Comparison of ENCODE assay signal across 25 mouse cellular contexts in the genomic region with DNA sequence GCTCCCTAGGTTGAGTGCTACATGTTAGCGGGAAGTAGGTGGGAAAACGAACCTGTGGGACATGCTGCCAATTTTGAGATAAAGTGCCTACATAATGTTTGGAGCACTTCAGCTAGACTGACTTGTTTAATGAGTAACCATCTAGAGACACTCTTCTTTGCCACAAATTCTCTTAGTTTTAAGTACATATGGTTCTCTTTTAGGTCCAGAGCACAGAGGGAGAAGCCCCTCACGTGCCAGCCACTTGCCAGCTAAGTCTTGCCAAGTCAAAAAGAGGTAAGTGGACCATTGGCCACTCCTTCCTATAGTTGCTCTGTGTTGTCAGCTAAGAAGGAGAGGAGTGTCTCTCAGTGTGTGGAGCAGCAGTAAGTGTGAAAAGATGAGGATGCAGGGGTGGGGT. TPM values are rescaled to one million over a fixed set of nuclear protein-coding genes. Genes with fewer than 3 reads are reported as not detected.
A peak's percentile ranks its signal among the peaks of the same experiment; 100 is the strongest.
DNase-seq lines count a peak whose midpoint lies in the region; ATAC-seq lines count a peak whose summit lies in the region.
"Had no signal": no experiment of that assay in that cellular context is flagged by ENCODE, and none has a peak within 500 bp of the region (broad histone marks: within the 10 kb centered on the region; RNA-seq: fewer than 3 reads in every experiment).

No protein-coding gene starts in this region.

- H3K4me2 ChIP-seq in kidney, embryonic 14.5 days (replicated peaks; ENCODE audit: low read depth, low read length) = no peak overlapping the region
- no peak overlapping the region for H3K4me2 ChIP-seq in midbrain, embryonic 11.5 days
- H3K4me2 ChIP-seq in midbrain, embryonic 13.5 days (replicated peaks) = no peak overlapping the region
- H3K4me2 ChIP-seq in lung, embryonic 16.5 days (ENCODE audit: low read depth, low read length) = no peak overlapping the region
- H3K4me2 ChIP-seq in forebrain, embryonic 13.5 days = no peak overlapping the region
- H3K4me2 ChIP-seq: heart, embryonic 11.5 days; hindbrain, embryonic 12.5 days; limb, embryonic 15.5 days; midbrain, embryonic 15.5 days had no signal

- no peak overlapping the region for H3K9ac ChIP-seq in kidney, embryonic 14.5 days (ENCODE audit: low read depth, low read length)
- no peak overlapping the region for H3K9ac ChIP-seq in midbrain, embryonic 11.5 days (ENCODE audit: low read length)
- H3K9ac ChIP-seq in midbrain, embryonic 13.5 days (replicated peaks) = no peak overlapping the region
- H3K9ac ChIP-seq in lung, embryonic 16.5 days (ENCODE audit: low read length) = no peak overlapping the region
- no peak overlapping the region for H3K9ac ChIP-seq in forebrain, embryonic 13.5 days
- H3K9ac ChIP-seq: hindbrain, embryonic 12.5 days; limb, embryonic 15.5 days; midbrain, embryonic 15.5 days had no signal

- H3K27me3 ChIP-seq in kidney, embryonic 14.5 days (ENCODE audit: control insufficient read depth, insufficient read depth, low read length) = no peaks in the 10 kb centered on the region
- H3K27me3 ChIP-seq in midbrain, embryonic 11.5 days (ENCODE audit: control insufficient read depth, insufficient read depth, low read length) = no peaks in the 10 kb centered on the region
- H3K27me3 ChIP-seq in midbrain, embryonic 13.5 days = no peaks in the 10 kb centered on the region
- no peaks in the 10 kb centered on the region for H3K27me3 ChIP-seq in lung, embryonic 16.5 days (ENCODE audit: control insufficient read depth, insufficient read depth, low read depth, low read length)
- no peaks in the 10 kb centered on the region for H3K27me3 ChIP-seq in forebrain, embryonic 13.5 days
- H3K27me3 ChIP-seq: CH12.LX; hindbrain, embryonic 12.5 days; limb, embryonic 15.5 days; midbrain, embryonic 15.5 days had no signal

- WGBS in kidney, embryonic 14.5 days = 74% methylated on average over 3 of the region's 3 CpGs
- WGBS in midbrain, embryonic 11.5 days = 90% methylated on average over 3 of the region's 3 CpGs
- WGBS in midbrain, embryonic 13.5 days = 93% methylated on average over 3 of the region's 3 CpGs
- 60% methylated on average over 3 of the region's 3 CpGs for WGBS in lung, embryonic 16.5 days
- 87% methylated on average over 3 of the region's 3 CpGs for WGBS in forebrain, embryonic 13.5 days

- peak; percentile 58 to 64 for DNase-seq in kidney, adult 8-10 months
- peak; percentile 23 for DNase-seq in midbrain, embryonic 11.5 days (ENCODE audit: low spot score, missing footprints)
- no peak for DNase-seq in heart, postnatal 4 days
- DNase-seq: adrenal gland, postnatal 25 days; cerebellum, adult 2 months; gastrocnemius, adult 2 months; heart, postnatal 10 days; thymus, postnatal 25 days had no signal

- no peak for ATAC-seq in kidney, embryonic 14.5 days (ENCODE audit: low FRiP score, low TSS enrichment)
- ATAC-seq in midbrain, embryonic 11.5 days (ENCODE audit: low FRiP score) = no peak
- ATAC-seq in midbrain, embryonic 13.5 days = no peak
- peak; percentile 92 for ATAC-seq in lung, embryonic 16.5 days (ENCODE audit: low read depth)
- ATAC-seq in forebrain, embryonic 13.5 days = no peak
- ATAC-seq: midbrain, embryonic 15.5 days had no signal

- 0 out of 2 replicates have a peak, but pooled peaks cover 5% of the 10 kb centered on the region for H3K4me1 ChIP-seq in kidney, embryonic 14.5 days (ENCODE audit: control insufficient read depth, insufficient read depth, low read length)
- H3K4me1 ChIP-seq in midbrain, embryonic 11.5 days (ENCODE audit: control insufficient read depth, insufficient read depth, low read length) = no peaks in the 10 kb centered on the region
- H3K4me1 ChIP-seq in midbrain, embryonic 13.5 days (replicated peaks) = no peaks in the 10 kb centered on the region
- H3K4me1 ChIP-seq in lung, embryonic 16.5 days (replicated peaks; ENCODE audit: control insufficient read depth, insufficient read depth, low read length) = no peaks in the 10 kb centered on the region
- no peaks in the 10 kb centered on the region for H3K4me1 ChIP-seq in forebrain, embryonic 13.5 days
- H3K4me1 ChIP-seq: hindbrain, embryonic 12.5 days; limb, embryonic 15.5 days; midbrain, embryonic 15.5 days had no signal

- peaks cover 24% of the 10 kb centered on the region for H3K36me3 ChIP-seq in kidney, embryonic 14.5 days (ENCODE audit: control insufficient read depth, insufficient read depth, low read length)
- H3K36me3 ChIP-seq in midbrain, embryonic 11.5 days (ENCODE audit: control insufficient read depth, insufficient read depth, low read length) = no peaks in the 10 kb centered on the region
- no peaks in the 10 kb centered on the region for H3K36me3 ChIP-seq in midbrain, embryonic 13.5 days
- H3K36me3 ChIP-seq in lung, embryonic 16.5 days (ENCODE audit: control insufficient read depth, insufficient read depth, low read length) = peaks cover 5% of the 10 kb centered on the region
- no peaks in the 10 kb centered on the region for H3K36me3 ChIP-seq in forebrain, embryonic 13.5 days (ENCODE audit: poor library complexity, severe bottlenecking)
- H3K36me3 ChIP-seq: forebrain, embryonic 10.5 days; hindbrain, embryonic 12.5 days; midbrain, embryonic 15.5 days had no signal

- no peaks in the 10 kb centered on the region for H3K9me3 ChIP-seq in kidney, embryonic 14.5 days (ENCODE audit: control insufficient read depth, low read length)
- H3K9me3 ChIP-seq in midbrain, embryonic 11.5 days (ENCODE audit: control insufficient read depth, low read length) = no peaks in the 10 kb centered on the region
- no peaks in the 10 kb centered on the region for H3K9me3 ChIP-seq in midbrain, embryonic 13.5 days
- no peaks in the 10 kb centered on the region for H3K9me3 ChIP-seq in lung, embryonic 16.5 days (ENCODE audit: control insufficient read depth, low read length)
- H3K9me3 ChIP-seq in forebrain, embryonic 13.5 days (replicated peaks) = no peaks in the 10 kb centered on the region
- H3K9me3 ChIP-seq: forebrain, embryonic 10.5 days; hindbrain, embryonic 12.5 days; limb, embryonic 15.5 days; midbrain, embryonic 15.5 days had no signal

- no peak overlapping the region for H3K4me3 ChIP-seq in kidney, embryonic 14.5 days (ENCODE audit: low read length)
- no peak overlapping the region for H3K4me3 ChIP-seq in midbrain, embryonic 11.5 days (ENCODE audit: low read depth, low read length)
- H3K4me3 ChIP-seq in midbrain, embryonic 13.5 days (replicated peaks) = no peak overlapping the region
- no peak overlapping the region for H3K4me3 ChIP-seq in lung, embryonic 16.5 days (ENCODE audit: low read length)
- H3K4me3 ChIP-seq in forebrain, embryonic 13.5 days = no peak overlapping the region
- H3K4me3 ChIP-seq: forebrain, embryonic 10.5 days; gastrocnemius, adult 2 months; hindbrain, embryonic 12.5 days; limb, embryonic 15.5 days; midbrain, embryonic 15.5 days; myocyte had no signal

- no peak overlapping the region for H3K27ac ChIP-seq in kidney, embryonic 14.5 days (ENCODE audit: low read depth, low read length)
- H3K27ac ChIP-seq in midbrain, embryonic 11.5 days (ENCODE audit: low read depth, low read length) = no peak overlapping the region
- H3K27ac ChIP-seq in midbrain, embryonic 13.5 days = no peak overlapping the region
- no peak overlapping the region for H3K27ac ChIP-seq in lung, embryonic 16.5 days (ENCODE audit: low read length)
- H3K27ac ChIP-seq in forebrain, embryonic 13.5 days = no peak overlapping the region
- H3K27ac ChIP-seq: forebrain, embryonic 10.5 days; gastrocnemius, adult 2 months; hindbrain, embryonic 12.5 days; limb, embryonic 15.5 days; midbrain, embryonic 15.5 days had no signal

RNA-seq across cellular contexts. Expression of gene Itprid2, which starts 16.0 kb away (rescaled TPM):
- 11.4 and 26.5 TPM in 2 replicates for polyA plus RNA-seq in kidney, embryonic 14.5 days (2014; fragmentation: Nextera tagmentation; extraction: Ambion mirVana)
- polyA plus RNA-seq in midbrain, embryonic 11.5 days (2014; fragmentation: Nextera tagmentation; extraction: Ambion mirVana) = 5.8 and 6.1 TPM in 2 replicates
- 2.9 and 3.5 TPM in 2 replicates for polyA plus RNA-seq in midbrain, embryonic 13.5 days (2015; fragmentation: Nextera tagmentation; extraction: Ambion mirVana)
- 8.7 and 8.9 TPM in 2 replicates for polyA plus RNA-seq in lung, embryonic 16.5 days (2015; fragmentation: Nextera tagmentation; extraction: Ambion mirVana)
- 10 to 100 TPM; 23.3 to 27.4 TPM for total RNA-seq in heart, postnatal 4 days (2021)
- polyA plus RNA-seq in forebrain, embryonic 13.5 days (2015; fragmentation: Nextera tagmentation; extraction: Ambion mirVana) = 3.0 and 3.1 TPM in 2 replicates

RNA-seq across cellular contexts. Expression of gene Ppp1r1c, which starts 56.4 kb away (rescaled TPM):
- polyA plus RNA-seq in kidney, embryonic 14.5 days (2014; fragmentation: Nextera tagmentation; extraction: Ambion mirVana) = not detected in 2 replicates
- 1.4 and 2.1 TPM in 2 replicates for polyA plus RNA-seq in midbrain, embryonic 11.5 days (2014; fragmentation: Nextera tagmentation; extraction: Ambion mirVana)
- 2.7 and 3.2 TPM in 2 replicates for polyA plus RNA-seq in midbrain, embryonic 13.5 days (2015; fragmentation: Nextera tagmentation; extraction: Ambion mirVana)
- polyA plus RNA-seq in lung, embryonic 16.5 days (2015; fragmentation: Nextera tagmentation; extraction: Ambion mirVana) = 0.25 TPM in 1 of 2 replicates, not detected in the other
- total RNA-seq in heart, postnatal 4 days (2021) = not detected
- 0.21 and 0.22 TPM in 2 replicates for polyA plus RNA-seq in forebrain, embryonic 13.5 days (2015; fragmentation: Nextera tagmentation; extraction: Ambion mirVana)
- total RNA-seq: adrenal gland, postnatal 25 days; CH12.LX; granulocyte monocyte progenitor cell, adult 5-6 weeks; layer of hippocampus, adult 8-10 months; left cerebral cortex, postnatal 36 days; megakaryocyte, adult 5-6 weeks; MEL had no signal
- polyA plus RNA-seq: forebrain, embryonic 10.5 days; heart, embryonic 11.5 days; myocyte; small intestine, adult 2 months had no signal
